ENCODE assay signal across 8 mouse cellular contexts in the genomic region with DNA sequence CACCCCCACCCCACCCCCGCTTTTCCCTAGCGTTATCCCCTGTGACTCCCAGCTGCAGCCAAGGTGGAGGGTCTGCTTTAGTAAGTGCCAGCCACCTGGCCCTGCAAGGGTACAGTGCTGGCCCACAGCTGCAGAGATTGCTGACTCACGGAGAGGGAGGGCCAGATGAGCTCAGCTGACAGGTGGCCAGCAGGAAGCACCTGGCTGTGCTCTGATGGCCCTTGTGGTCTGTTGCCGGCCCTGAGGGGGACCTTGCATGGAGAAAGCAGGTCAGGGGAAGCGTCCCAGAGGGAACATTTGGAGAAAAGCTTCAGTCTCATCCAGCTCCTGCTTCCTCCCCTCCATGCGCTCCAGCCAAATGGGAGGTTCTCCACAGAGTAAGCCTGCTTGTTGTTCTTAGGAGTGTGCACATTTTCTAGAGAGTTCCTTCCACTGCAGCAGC.
DNase-seq lines count a peak whose midpoint lies in the region; ATAC-seq and TF ChIP-seq lines count a peak whose summit lies in the region.

No protein-coding gene starts in this region.

- H3K27me3 ChIP-seq in kidney, adult 2 months (replicated peaks; ENCODE audit: control insufficient read depth, insufficient read depth, low read length): no peaks in the 10 kb centered on the region
- no peaks in the 10 kb centered on the region for H3K27me3 ChIP-seq in lung, embryonic 15.5 days

- H3K27ac ChIP-seq in kidney, adult 2 months (ENCODE audit: insufficient read depth, low read depth, low read length): no peak overlapping the region
- no peak overlapping the region for H3K27ac ChIP-seq in lung, embryonic 15.5 days

- no peak for TF ChIP-seq CTCF in kidney, adult 2 months (conservative IDR thresholded peaks at IDR 0.05; ENCODE audit: insufficient read depth, insufficient read length, low read depth, low read length)

- H3K36me3 ChIP-seq in kidney, adult 2 months (ENCODE audit: control insufficient read depth, insufficient read depth, low read length): no peaks in the 10 kb centered on the region
- H3K36me3 ChIP-seq in lung, embryonic 15.5 days: no peaks in the 10 kb centered on the region

- peak; percentile 19 for DNase-seq in kidney, adult 2 months
- no peak for DNase-seq in kidney, adult 18-20 months
- peak; percentile 27 for DNase-seq in embryo, embryonic 10.5 days (ENCODE audit: low spot score)
- DNase-seq in heart, postnatal 10 days: peak; percentile 50 to 52
- DNase-seq in thymus, postnatal 36 days: peak; percentile 13 to 36
- no peak for DNase-seq in spleen, postnatal 10 days (ENCODE audit: low spot score in 2 of 2)
- no peak for DNase-seq in adipocyte (ENCODE audit: low spot score)

- peak; percentile 39; the same call in 1 of the 2 replicates for ATAC-seq in lung, embryonic 15.5 days (ENCODE audit: borderline replicate concordance, extremely low read depth, low FRiP score, low TSS enrichment)

- intact Hi-C loops in heart, postnatal 10 days (cut with DNase I): no loop called here

- H3K4me2 ChIP-seq in lung, embryonic 15.5 days: no peak overlapping the region

- H3K4me1 ChIP-seq in kidney, adult 2 months (ENCODE audit: control insufficient read depth, insufficient read depth, low read length): no peaks in the 10 kb centered on the region
- peaks cover 13% of the 10 kb centered on the region for H3K4me1 ChIP-seq in lung, embryonic 15.5 days

- 14% methylated on average over 6 of the region's 6 CpGs for WGBS in kidney, adult 2 months
- WGBS in lung, embryonic 15.5 days: 18% methylated on average over 6 of the region's 6 CpGs

- no peaks in the 10 kb centered on the region for H3K9me3 ChIP-seq in lung, embryonic 15.5 days

- no peak overlapping the region for H3K4me3 ChIP-seq in kidney, adult 2 months (ENCODE audit: insufficient read depth, low read depth, low read length)
- H3K4me3 ChIP-seq in lung, embryonic 15.5 days: no peak overlapping the region

- no peak for TF ChIP-seq POLR2A in kidney, adult 2 months (IDR thresholded peaks at IDR 0.05; ENCODE audit: low read depth, low read length)

- no peak overlapping the region for H3K9ac ChIP-seq in lung, embryonic 15.5 days

Comparison
In these comparisons a context has a peak if more than half of its experiments do, and no peak if none do; other contexts are left out.
1. DNase-seq: peak in kidney, adult 2 months (single experiment), embryo, embryonic 10.5 days (single experiment), heart, postnatal 10 days (2 of 2) and thymus, postnatal 36 days (2 of 2); none in kidney, adult 18-20 months (single experiment), spleen, postnatal 10 days (0 of 2) and adipocyte (single experiment).